Mouse (Mus musculus) testis, adult 2 months (tissue): ENCODE data around the gene Kcnk5.

Experiments used
- CTCF ChIP-seq: fragments of 200-500 bp; IDR thresholded peaks from 2 replicates; pipeline ENCODE4 v1.5.1; 2012; ENCODE audit warnings: low read depth, mild to moderate bottlenecking, inconsistent platforms, low read length, moderate library complexity; ENCODE audit not compliant: control insufficient read depth, insufficient read depth, insufficient replicate concordance
- POLR2A ChIP-seq: fragments of 200-500 bp; IDR thresholded peaks from 2 replicates; pipeline ENCODE4 v1.6.1; 2012; ENCODE audit warnings: low read depth, mild to moderate bottlenecking, inconsistent platforms, low read length, moderate library complexity; ENCODE audit not compliant: control insufficient read depth

- TF ChIP-seq POLR2A: no peak
- TF ChIP-seq CTCF: no peak
Observed at GRCm38 (mm10) chr14:20202655-20203181, 21.1 kb upstream of the Kcnk5 start.
